Mouse (Mus musculus): ENCODE measurements around the gene Syt16.

The Syt16 gene

DNA sequence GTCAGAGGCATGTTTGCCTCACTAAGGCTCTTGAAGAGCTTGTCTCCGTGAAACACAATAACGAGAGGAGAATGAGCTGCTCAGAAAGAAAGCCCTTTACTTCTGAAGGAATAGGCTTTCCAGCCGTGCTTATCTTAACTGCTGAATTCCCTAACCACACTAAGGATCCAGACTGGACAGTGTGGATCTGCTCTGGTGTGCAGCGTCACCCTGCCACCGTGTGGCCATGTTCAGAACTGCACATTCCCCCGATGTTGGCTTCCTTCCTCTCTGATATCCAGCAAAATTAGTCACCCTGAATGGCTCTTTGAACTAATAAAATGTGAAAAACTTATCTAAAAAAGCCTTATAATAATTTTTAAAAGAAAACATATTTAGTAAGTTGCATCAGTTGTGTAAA lies 16.3 kb downstream of the Syt16 start:
- peak; percentile 90 to 92 for DNase-seq

DNA sequence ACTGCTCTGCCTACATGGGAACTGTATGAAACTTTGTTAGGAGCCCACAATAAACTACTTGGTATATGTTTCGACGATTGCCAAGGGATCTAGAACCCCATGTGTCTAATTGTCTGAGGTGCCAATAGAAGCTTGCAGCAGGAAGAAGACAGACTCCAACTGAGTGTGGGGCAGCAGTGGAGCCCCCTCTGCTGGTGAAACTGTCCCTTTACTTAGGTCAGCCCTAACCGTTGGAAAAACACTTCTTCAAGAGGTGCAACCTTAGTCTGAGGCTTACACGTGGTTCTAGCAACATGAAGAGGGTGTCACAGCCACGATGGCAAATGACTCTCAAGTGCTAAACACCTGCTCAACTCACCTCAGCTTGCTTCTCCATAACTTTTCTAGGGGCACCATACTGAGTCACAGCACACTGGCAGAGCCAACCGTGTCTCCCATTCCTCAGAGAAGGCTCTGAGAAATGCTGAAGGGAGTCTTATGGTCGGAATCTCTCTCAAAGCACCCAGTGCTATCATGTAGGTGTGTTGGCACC lies 17.3 kb downstream of the Syt16 start:
- peak; percentile 26 to 65 for DNase-seq

DNA sequence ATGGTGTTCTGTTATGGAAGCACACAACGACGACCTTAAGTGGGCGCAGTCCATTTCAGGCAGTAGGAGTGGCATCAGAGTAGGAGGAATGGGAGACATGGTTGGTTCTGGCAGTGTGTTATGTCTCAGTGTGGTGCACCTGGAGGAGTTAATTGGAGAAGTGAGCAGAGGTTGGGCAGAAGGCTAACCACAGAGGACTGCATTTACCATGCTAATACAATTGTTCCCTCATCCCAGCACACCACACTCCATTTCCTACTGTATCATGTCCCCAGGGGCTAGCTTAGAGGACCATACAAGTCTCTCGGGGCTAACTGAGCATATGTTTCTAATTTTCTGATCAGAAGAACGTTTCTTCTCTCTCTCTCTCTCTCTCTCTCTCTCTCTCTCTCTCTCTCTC lies 18.0 kb downstream of the Syt16 start:
- no peak for DNase-seq

DNA sequence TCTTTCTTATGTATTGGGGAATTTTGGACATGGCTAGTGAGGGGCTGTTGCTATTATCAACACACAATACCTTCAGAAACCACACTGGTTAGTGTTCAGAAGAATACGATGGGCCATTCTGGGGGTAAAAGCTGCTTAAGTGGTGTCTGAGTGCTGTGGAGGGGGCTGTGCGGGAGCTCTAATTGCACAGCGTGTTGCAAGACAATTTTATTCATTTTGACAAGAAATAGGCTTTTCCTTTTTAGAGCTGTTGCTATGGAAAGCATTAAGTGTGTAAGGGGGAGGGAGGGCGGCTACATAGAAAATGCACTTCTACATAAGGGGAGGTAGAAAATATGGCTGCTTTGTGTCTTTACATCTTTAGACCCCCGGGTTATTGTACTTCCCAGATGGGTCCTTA lies 25.8 kb downstream of the Syt16 start:
- no peak for DNase-seq

DNA sequence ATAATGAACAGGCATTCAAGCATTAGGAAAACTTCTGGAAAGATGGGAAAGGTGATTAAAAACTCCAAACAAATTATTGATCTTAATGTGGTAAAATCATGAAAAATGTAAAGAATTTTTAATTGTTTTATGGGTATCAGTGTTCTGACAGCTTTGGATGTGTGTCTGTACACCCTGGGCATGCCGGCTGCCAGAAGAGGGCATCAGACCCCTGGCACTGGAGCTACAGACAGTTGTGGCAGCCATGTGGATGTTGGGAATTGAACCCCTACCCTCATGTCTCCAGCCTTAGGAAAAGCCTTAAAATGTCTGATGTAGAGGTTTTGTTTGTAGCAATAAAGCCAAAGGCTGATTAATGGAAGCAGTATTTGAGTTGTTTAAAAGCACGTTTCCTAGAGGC lies 27.5 kb downstream of the Syt16 start:
- no peak for DNase-seq

DNA sequence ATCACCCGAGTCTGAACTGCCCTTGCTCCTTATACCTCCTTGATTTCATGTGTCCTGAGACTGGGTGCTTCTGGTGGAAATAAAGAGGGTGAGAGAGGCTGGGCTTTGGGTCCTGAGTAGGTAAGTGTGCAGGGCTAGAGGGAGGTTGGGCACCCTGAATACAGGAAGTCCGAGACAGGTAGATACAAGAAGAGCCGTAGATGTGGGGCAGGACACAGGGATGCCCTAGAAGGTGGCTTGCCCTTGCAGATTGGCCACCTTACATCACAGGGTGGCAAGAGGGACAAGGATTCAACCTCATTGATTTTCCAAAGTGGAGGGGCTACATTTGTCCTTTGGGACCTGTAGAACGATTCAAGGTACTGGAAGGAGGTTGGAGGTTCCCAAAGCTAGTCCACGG lies 45.8 kb downstream of the Syt16 start:
- DNase-seq: no peak

DNA sequence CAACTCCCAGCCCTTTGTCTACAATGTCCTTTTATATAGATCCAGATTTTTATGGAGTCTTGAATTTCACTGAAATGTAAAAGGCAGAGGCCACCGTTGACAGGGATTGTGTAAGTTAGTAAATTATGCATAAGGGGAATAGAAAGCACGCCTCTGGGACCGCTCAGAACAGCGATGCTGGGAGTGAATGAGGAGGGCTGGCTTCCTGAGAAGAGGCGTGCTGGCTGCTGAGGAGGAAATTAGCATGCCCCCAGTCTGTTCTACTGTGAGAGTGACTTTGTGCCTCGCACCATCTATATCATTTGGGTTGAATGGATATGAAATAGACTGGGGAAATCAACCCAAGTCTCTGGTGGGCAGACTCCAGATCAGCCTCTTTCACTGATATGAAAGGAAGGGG lies 46.3 kb downstream of the Syt16 start:
- DNase-seq: no peak

DNA sequence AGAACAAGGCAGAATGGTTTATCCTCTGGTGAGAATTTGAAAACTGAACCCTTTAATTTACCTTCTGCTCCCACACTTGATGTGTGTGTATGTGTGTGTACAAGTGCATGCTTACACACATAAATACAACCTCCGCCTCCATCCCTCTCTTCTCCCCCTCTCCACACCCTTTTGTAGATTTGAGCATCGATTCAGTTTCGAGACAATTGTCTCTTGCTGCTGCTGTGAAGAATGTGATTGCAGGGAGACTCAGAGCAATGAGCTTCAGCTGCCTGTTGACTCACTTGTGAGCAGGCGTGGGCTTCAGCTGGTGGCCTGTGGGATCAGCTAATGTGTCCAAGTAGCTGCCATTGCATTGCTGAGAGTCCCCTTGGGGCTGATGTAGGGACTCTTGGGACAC lies 46.8 kb downstream of the Syt16 start:
- no peak for DNase-seq

DNA sequence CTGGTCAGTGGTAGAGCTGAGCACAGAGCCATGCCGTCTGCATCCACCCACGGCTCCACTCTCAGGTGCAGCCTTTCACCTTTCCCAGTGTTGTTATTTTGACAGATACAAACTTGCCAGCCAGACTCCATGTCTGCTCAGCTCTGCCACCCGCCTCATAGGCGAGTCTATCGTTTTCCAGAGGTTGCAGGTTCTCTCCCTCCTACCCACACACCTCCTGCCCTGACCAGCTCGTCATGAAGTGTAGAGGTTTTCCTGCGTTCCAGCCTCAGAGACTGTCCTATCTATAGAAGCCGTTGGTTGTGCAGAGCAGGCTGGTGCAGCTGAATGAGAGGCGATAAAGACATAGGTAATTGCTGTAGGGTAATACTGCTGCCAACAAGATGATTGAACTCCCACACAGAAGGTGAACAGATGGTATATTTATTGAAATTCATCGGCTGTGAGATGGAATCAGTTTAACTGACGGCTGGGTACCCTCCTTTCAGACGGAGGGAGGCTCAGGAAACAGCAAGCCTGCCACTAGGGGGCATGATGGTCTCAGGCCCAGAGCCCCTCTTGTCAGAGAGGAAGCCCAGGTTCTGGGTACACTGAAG lies 58.0 kb downstream of the Syt16 start:
- DNase-seq: peak; percentile 30 to 70

DNA sequence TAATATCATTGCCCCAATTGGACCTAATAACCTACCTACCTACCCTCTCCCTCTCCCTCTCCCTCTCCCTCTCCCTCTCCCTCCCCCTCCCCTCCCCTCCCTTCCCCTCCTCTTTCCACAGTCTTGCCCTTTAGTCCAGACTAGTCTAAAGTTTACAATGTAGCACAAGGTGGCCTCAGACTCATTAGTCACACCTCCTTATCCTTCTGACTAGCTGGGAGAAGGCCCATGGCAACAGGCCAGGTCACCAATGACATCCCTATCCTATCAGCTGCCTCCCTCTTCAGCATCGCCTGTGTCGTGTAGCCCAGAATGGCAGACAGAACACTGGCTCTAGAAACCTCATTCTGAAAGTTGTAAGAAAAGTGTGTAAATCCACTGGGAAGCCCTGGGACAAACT lies 58.7 kb downstream of the Syt16 start:
- peak in 1 of 2 experiments; percentile 13 for DNase-seq

DNA sequence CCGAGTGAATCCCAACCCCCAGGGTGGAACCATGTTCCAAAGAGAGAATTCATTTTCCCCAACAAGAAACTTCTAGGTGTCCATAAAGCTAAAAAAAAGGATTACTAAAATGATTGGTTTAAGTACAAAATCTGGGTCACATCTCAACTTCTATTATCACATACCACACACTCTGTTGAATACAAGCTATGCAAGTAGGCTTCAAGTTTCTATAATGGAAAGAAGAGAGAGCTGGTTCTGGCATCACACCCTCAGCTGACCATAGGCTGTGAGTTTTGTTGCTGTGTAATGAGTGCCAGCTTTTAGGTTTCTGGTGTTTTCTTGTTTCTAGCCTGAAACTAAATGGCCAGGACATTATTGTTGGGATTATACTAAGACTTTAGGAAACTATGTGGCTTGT lies 65.1 kb downstream of the Syt16 start:
- no peak for DNase-seq

DNA sequence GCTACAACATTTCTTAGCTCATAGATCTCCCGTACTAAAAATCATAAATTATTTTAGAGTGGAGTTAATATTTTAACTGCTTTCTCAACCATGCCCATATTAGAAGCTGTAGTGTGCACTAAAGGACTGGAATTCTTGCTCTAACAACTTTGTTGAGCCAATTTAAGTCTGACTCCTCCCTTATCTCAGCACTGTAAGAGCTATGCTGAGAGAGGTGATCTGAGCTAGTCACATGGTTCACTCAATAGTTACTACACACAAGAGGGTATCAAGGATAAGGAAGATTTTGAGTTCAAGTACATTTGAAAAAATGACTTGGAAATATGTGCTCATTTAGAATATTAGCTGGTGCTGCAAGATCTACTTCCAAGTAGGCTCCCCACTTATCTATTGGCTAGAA lies 71.5 kb downstream of the Syt16 start:
- no peak for DNase-seq

DNA sequence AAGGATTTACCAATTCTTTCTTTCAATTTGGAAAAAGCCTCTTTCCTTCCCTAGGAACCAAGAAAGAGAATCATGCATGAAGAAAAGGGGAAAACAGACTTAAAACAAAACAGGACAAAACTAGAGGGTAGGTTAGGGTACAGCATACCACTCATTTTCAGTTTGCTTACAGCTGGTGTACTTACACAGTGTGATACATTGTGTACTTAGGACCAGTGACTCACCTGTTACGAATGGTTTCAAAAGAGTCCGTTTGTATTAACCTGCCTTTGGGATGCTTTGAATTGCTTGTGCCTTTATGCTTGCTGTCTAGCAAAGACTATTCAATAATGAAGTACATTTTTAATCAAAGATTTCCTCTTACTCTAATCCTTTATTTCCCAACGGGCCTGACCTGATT lies 78.1 kb downstream of the Syt16 start:
- DNase-seq: no peak

DNA sequence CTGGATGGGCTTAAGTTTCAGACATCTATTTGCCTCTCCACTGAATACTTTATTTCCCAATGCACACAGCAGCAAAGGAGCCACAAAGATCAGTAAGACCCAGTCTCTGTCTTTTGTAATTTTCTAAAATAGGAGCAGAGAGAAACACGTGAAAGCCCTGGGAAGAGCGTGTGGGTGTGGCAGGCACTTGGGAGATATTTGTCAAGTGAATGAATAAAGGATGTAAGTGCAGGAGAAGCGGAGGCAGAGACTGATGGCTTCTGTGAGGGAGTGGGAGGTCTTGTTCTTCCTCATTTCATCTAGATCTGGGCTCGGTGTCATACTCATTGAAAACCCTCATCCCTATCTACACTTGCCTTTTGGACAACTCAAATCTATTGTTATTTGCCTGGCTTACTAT lies 78.6 kb downstream of the Syt16 start:
- no peak for DNase-seq

DNA sequence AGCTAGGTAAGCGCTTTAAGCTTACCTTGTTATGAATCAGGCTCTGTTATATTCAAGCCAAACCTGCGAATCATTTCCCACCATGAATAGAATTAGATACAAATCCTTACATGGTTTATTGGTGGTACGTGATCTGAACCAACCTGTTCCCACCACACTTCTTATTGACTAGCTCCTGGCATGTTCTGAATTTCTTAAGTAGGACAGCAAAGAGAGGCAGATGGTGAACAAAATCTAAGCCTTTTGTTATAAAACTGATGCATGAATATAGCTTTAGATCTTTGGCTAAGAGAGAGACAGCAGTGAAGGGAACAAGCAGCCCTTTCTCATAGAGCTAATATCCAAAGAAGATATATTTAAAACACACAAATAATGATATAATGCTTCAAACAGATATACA lies 83.7 kb downstream of the Syt16 start:
- no peak for DNase-seq

DNA sequence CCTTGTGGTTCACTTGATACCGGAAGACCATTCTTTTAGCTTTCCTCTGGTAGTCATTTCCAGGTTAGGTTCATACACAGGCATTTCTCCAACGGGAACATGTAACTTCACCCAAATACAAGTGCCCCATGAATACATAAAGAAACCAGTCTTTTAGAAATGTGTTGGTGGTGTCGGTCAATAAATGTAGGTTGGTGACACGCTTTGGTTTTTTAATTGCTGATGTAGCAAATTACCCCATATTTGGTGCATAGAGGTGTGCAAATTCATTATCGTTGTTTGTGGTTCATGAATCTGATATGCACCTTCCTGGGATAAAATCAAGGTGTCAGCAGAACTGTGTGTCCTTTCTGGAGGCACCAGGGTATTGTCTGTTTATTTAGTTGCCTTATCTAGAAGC lies 86.9 kb downstream of the Syt16 start:
- DNase-seq: no peak

DNA sequence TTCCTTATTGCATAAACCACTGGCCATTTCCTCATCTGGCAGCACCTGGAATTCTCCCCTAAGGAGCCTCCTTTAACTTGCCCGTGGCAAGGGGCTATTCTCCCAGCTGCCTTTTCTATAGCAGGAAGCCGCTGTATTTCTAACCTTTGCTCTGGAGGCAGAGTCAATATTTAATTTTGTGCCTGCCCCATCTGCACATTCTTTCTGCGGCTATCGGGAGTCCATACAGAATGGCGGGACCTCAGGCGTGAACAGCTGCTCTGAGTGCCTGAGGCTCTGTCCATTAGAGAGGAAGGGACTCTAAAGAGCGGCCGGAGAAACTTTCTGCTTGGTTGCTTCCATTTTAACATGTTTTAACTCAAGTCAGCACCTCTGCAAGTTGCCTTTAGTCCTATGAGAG lies 89.6 kb downstream of the Syt16 start:
- no peak for DNase-seq

DNA sequence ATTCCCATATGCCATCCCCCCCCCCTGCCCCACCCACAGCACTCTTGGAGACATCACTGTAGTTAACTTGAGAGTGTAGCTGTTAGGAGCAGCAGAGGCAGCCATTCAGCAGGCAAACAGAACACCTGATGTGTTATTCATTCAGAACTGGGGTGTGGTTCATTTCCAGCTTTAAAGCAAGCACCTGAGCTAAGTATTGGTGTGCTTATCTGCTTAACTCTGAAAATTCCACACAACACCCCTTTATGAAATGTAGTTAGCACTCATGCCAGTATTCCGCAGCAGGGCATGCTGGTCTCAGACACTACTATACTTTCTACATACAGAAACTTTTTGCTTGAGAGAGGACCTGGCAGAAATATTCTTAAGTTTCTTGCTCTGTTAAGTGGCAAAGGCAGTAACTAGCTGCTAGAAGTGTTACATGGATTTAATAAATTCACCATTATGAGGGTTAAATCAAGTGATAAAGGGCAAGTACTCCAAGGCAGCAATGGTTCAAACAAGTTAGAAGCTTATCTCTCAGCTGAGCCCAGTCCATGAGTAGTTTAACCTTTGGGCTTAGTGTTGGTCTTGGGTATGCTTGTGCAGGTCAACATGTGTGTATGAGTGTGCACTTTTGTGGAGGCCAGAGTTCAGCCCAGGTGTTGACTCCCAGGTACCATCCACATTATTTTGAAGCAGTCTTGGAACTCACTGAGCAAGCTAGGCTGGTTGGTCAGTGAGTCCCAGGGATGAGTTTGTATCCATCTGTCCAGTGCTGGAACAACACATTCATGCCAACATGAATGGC lies 92.1 kb downstream of the Syt16 start:
- DNase-seq: no peak

DNA sequence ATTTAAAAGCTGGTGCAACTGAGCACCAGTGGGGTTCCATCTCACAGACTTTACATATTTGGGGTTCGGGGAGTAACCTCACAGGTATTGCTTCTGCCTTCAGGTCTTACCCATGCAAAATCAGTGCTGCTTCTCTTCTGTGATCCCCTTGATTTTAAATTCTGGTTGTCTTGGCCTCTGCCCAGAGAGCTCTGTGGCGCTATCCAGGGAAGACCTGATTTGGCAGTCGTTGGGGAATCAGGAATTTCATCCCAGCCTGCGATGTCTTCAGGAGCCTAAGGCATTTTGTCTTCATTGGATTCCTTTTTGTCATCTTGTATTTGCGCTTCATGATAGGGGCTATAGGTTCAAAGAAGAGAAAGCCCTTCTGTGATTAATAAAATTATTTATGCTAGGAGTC lies 95.1 kb downstream of the Syt16 start:
- DNase-seq: peak in 1 of 2 experiments; percentile 6

DNA sequence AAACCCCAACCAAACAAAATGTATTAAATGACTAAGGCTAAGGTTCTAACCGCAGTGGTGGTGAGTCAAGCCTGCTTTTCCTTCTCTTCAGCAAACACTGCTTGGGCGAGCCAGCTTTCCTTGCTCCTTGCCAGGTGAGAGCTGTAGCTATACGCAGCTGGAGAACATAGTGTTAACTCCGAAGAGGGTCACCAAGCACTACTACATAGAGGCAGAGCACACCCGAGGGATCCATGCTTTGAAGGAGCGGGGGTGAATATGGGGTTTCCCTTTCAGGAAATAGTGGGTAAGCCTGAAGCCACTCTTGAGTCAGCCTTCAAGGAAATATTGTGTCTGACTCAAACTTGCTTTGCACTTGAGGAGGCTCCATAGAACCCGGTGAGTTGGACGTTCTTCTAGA lies 95.6 kb downstream of the Syt16 start:
- DNase-seq: no peak

DNA sequence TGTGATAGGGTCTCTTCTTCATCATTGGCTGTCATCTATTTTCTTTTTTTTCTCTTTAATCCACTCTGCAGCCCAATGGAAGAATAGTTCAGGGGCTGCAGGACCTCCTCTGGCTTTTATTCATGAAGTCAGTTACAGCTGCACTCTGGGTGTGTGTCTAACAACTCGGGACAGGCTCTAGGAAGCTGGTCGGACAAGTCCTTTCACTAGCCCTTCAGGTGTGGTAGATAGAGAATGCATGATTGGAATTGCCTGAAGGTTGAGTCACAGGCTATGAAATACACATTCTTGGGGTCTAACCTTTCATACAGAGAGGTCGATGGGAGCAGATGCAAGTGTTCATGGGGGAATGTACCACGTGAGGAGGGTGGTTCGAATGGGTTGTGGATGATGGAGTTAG lies 97.2 kb downstream of the Syt16 start:
- no peak for DNase-seq

DNA sequence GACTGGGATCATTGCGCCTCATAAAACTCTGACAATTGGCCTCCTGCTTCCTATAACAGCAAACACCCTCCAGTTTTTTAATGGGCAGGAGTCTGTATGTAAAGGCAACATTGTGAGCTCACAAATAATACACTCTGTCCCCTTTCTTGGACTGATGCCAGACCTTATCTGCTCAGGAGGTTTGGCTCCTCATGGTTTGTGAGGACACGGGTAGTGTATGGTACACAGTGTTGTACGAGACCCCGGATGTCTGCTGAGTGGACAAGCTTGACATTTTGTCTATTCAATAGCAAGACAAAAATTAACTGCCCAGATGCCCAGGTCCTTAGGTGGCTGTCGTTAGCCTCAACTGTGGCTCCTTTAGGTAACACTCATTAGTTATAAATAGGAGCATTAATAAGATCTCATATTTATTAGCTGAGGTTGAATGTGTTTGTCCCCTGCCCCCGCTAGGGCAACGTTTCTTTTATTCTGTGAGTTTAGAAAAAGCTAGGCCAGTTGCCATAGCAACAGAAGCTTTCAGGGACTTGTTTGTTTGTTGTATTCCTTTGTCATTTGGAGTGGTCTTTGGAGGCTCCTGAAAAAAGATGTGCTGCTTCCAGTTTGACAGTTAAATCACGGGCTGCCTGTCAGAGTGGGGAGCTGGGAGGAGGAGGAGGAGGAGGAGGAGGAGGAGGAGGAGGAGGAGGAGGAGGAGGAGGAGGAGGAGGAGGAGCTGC lies 101.3 kb downstream of the Syt16 start:
- no peak for DNase-seq

DNA sequence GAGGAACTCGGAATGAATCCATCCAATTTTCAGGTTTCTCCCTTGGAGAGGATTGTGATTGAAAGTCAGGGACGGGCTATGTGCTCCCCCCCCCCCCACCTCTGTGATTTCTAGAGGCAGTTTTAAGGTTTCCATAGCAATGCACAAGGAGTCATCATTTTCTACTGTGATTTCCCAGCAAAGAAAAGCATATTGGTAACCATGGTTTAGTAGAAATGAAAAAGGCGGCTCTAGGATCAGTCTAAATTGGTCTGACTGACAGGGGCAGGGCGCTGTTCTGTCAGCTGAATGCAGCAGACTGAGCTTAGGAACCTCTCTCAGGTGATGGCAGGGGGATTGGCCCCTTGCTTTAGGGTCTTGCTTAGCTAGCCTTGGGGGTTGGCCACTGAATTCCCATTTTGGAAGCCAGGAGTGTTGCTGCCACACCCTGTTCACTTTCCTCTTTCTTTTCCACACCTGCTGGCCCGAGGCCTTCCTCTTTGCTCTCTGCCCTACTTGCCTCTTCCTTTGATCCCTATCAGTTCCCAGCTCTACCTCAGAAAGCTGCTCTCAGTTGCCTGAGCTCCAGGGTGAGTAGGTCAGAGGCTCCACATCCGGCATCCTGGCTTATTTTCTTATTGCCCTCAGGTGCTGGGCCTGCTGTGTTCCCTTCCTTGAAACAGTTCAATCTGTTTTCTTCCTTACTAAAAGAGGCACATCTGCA lies 108.5 kb downstream of the Syt16 start:
- no peak for DNase-seq

Data from cerebellum, postnatal 25 days (tissue).